Mouse (Mus musculus) gastrocnemius, adult 8-10 months (tissue): ENCODE measurements around the gene Sh3rf1. TPM values are rescaled to one million over a fixed set of nuclear protein-coding genes. Genes with fewer than 3 reads are reported as not detected.

ENCODE experiments used
- DNase-seq, 2 experiments: peaks; one replicate each; pipeline ENCODE4 v3.0.0; 2022; ENCODE audit warnings: low spot score in 2 of 2
- total RNA-seq, 4 experiments: library from RNA; stranded (reverse); gene quantifications; 2 replicates each; pipeline ENCODE4 v1.2.4; 2022

The Sh3rf1 gene
- total RNA-seq, 4 experiments from 2014 or later: 1.3 to 1.8 (median 1.4) TPM

DNA sequence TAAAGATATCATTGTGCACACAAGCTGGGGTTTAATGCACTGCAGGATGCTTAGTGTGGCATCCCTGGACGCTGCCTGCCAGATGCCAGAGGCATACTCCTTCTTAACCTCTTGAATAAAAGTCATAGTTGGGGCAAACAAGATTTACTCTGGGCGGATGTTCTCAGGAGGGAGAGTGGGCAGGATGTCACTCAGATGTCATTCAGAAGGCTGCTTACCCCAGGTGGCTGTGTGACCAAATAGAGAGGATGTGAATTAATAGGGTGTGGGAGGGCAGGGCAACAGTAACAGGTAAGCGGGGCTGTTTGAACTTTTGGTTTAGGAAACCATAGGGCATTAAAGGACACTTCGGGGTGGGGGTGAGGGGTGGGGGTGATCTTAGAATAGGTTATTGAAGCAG lies 37.7 kb downstream of the Sh3rf1 start:
- no peak for DNase-seq

- DNase-seq: no peak
Observed at GRCm38 (mm10) chr8:61263691-61264090, 40.0 kb downstream of the Sh3rf1 start.

DNA sequence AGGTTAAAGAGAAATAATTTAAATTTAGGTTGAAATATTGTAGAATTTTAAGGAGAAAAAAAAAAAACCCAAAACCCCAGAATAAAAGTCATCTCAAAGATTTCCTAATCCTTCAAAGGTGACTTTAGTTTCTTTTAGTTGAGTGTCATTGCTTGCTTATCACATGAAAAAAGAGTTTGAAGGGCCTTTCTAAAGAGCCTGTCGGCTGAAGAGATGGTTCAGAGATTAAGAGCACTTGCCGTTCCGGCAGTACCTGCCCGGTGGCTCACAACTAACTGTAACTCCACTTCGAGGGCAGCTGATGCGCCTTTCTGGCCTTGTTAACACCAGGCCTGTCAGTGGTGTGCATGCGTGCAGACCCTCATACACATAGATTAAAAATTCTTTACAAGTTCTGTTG lies 41.2 kb downstream of the Sh3rf1 start:
- no peak for DNase-seq

GRCm38 (mm10) chr8:61265390-61265789 lies 41.7 kb downstream of the Sh3rf1 start:
- peak in 1 of 2 experiments; percentile 22 for DNase-seq

DNA sequence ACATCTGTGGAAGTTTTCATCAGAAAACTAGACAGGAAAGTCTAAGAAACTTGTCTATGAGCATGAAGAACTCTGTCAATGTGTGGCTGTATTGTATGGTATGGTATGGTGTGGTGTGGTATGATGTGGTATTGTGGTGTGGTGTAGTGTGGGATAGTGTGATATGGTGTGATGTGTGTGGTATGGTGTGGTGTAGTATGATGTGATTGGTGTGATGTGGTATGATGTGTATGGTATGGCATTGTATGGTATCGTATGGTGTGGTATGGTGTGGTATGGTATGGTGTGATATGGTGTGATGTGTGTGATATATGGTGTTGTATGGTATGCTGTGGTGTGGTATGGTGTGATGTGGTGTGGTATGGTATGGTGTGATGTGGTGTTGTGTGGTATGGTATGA lies 43.4 kb downstream of the Sh3rf1 start:
- DNase-seq: no peak

GRCm38 (mm10) chr8:61267692-61268091 lies 44.0 kb downstream of the Sh3rf1 start:
- no peak for DNase-seq

DNA sequence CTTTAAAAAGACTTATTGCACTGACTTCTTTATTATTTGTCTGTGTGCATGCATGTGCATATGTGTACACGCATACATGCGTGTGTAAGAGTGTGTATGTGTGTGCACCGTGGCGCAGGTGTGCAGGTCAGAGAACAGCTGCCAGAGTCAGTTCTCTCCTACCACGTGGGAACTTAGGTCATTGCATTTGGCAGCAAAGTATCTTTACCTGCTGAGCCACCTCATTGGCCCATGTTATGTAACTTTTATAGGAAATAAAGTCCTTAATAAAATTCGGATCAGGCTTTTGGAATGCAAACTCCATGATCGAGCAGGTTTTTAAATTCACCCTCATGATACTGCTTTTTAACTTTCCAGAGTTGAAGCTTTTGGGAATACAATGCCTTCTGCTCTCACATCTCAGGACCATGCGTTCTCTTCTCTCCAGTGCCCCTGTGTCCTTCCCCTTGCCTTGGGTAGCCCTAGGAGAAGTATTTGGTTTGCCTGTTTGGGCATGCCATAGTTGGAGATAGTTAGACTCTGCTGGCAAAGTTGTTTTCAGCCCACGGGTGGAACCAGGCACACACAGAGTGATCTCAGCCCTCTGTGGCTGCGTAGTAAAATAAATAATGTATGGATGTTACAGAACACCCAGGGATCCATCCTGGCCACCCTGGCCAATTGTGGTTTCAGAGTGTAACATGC lies 44.7 kb downstream of the Sh3rf1 start:
- DNase-seq: no peak

- DNase-seq: no peak
Observed at GRCm38 (mm10) chr8:61270016-61270415, 46.3 kb downstream of the Sh3rf1 start.

DNA sequence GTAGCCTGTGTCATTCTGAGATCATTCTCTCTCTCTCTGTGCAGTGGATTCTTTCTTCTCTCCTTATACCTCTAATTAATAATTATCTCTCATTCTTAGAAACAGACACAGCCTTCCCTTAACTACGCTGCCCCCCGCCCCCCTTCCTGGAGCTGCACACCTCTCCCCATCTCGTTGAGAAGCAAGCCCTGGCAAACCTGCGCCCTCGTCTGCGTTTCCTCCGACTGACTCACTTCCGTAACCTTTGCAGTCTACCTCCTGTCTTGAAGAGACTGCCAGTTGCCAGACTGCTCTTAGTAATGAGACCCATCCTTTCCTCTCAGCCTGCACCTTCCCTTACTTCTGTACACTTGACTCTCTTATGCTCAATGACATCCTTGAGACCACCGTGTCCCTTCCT lies 46.9 kb downstream of the Sh3rf1 start:
- DNase-seq: no peak

GRCm38 (mm10) chr8:61270961-61271360 lies 47.3 kb downstream of the Sh3rf1 start:
- no peak for DNase-seq

GRCm38 (mm10) chr8:61272838-61273237 lies 49.2 kb downstream of the Sh3rf1 start:
- no peak for DNase-seq

- no peak for DNase-seq
Observed at GRCm38 (mm10) chr8:61273307-61274221, 49.9 kb downstream of the Sh3rf1 start.

GRCm38 (mm10) chr8:61274602-61275462 lies 51.2 kb downstream of the Sh3rf1 start:
- no peak for DNase-seq

- DNase-seq: no peak
Observed at GRCm38 (mm10) chr8:61275463-61276356, 52.0 kb downstream of the Sh3rf1 start.

DNA sequence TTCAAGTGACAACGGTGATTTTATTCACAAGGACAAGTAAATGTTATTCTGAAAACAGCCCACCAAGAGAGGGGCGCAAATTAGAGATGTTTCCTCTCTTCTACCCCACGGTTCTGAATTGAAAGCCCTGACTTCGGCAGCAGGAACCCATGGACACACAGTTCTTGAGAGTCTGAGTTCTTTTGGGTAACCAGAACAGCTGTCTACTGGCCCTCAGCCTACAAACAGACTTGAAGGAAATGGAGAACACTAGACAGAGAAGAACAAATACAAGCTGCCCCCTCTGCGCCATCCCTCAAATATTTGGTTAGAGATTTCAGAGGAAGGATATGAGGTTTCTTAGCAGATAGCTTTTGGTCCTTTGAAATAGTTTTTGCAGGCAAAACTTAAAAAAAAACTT lies 52.7 kb downstream of the Sh3rf1 start:
- no peak for DNase-seq

DNA sequence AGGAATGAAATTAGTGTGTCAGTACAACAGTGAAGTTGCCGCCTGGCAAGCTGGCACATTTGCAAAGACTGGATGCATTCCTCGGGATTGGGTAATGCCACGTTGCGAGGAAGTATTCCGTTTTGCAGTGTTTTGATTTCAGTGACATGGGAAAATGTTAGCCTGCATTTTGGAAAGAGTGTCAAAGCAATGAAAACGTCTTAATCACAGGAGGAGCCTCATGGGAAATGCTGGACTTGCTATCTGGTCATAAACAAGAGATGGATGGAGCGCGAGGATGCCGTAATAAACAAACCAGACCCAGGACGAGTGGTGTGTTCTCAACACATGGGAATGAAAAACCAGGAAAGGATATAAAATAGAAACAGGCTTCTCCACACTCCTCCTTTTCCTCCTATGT lies 55.4 kb downstream of the Sh3rf1 start:
- no peak for DNase-seq

GRCm38 (mm10) chr8:61282303-61283168 lies 58.9 kb downstream of the Sh3rf1 start:
- no peak for DNase-seq

DNA sequence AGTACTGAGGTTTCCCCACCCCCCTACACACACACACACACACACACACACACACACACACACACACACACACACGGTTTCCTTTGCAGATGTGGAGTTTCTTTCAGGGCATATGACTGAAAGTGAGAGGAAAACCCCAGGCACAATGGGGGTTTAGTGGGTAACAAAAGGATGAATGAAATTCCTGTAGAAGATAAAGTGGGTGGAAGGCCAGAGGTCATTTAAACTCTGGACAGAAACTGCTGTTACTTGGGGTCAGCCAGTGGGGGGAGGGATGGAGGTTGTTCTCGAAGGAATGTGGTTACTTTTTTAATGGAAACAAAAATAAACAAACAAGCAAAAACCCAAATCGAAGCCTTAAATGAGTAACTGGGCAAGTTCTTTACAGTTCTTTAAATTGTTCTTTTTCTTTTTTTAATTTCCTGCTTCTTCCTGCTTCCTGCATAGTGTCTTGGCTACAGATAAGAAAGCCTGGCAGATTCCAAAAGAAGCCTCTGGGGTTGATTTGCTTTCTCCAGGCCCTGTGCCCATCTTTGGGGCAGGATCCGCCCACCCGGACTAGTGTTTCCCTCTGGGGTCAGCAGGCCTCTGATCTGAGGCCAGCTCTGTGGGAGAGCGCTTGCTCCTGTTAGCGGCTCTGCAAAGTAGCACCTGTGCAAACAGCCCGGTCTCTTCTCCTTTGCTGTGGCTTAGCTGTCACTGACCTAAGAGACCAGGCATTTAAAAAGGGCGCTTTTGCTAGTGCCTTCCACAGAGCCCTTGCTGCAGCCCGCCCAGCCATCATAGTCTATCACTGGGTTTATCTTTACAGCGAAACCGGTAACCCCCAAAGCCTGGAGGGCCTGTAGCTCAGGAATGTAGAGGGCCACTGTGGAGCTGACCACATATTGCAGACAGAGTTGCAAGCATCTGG lies 59.8 kb downstream of the Sh3rf1 start:
- no peak for DNase-seq

DNA sequence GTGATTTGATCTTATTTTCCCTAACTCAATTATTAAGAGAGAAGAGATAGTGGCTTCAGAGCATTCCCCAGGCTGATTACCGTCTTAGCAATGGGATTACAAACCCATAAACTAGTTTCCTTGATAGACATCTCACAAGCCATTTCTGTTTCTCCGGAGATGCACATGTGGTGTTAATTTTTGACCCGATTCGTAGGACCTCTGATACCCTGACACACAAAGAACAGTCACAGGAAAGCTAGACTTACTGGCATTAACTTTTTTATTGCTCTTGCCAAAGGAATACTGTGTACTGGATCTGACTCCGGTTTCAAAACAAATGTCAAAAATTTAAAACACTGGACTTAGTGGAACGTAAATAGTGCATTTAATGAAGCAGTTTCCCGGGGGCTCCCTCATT lies 62.2 kb downstream of the Sh3rf1 start:
- no peak for DNase-seq
